Mouse (Mus musculus): ENCODE results near the gene Slc13a3.

DNA sequence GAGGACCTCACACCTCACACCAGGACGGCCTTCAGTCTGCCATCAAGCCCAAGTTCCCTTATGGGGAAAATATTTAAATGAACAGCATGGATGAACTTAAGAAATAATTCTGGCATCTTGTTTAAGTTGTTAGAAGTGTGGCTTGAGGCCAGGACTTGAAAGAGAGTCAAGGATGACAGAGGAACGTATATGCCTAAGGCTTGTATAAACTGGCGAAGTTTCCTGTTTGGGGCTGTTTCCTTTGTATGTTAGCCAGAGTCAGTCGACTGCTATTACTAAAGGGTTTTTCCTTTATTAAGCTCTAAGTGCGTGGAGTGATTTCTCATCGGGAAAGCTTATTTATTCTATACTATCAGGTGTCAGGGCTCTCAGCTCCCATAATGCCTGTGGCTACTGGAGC, 25.8 kb upstream of the Slc13a3 start:
- no peak for TF ChIP-seq CTCF (IDR thresholded peaks at IDR 0.05)
- TF ChIP-seq EP300 (IDR thresholded peaks at IDR 0.05; ENCODE audit: insufficient read depth, low read depth, low read length): no peak
- TF ChIP-seq POLR2A (IDR thresholded peaks at IDR 0.05; ENCODE audit: insufficient read depth, low read depth, low read length): no peak
